Mouse (Mus musculus) ZHBTc4 (cell line): ENCODE data around the gene B3gnt2.
A peak's percentile ranks its signal among the peaks of the same experiment; 100 is the strongest.
"Not testable (repeated sequence)": the region's sequence is repeated elsewhere in the genome, so short reads cannot be mapped to it uniquely, and the experiment has no call there.

Experiments used
- DNase-seq: peaks from one replicate; pipeline ENCODE4 v3.0.0-alpha.2; 2011; ENCODE audit warnings: low read depth, low spot score

B3gnt2 gene

DNA sequence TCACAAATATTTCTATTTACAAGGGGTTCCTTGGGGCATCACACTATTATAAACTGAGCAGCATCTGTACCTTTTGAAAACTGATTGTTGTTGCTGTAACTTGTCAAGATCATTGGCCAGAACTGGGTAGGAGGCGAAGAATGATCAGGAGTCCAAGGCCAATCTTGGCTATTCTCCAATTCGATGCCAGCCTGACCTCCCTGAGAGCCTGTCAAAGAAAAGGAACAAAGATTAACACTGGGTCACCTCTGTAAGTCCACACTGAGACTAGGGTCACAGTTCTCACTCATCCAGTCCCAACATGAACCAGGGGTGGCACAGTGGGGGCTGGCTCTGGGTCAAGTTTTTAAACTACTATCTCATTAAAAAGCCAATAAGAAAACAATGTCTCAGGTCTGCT, 85.9 kb downstream of the B3gnt2 start:
- no peak for DNase-seq

DNA sequence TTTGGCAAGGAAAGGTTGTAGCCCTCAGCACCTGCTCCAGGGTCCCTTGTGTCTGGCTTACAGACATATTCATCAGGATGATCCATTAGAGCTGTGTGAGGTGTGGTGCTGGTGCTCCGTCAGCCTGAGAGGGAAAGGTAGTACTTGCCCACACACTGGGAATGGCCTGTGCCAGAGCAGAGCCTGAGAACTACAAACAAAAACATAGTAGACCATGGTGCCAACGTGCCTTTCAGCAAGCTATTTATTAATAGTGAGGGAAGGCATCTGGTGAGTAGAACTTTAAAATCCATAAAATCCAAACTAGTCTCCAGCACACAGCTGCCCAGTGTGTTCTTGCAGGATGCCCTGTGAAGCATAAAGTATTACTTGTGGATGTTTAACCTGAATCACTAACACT, 94.5 kb downstream of the B3gnt2 start:
- DNase-seq = no peak

DNA sequence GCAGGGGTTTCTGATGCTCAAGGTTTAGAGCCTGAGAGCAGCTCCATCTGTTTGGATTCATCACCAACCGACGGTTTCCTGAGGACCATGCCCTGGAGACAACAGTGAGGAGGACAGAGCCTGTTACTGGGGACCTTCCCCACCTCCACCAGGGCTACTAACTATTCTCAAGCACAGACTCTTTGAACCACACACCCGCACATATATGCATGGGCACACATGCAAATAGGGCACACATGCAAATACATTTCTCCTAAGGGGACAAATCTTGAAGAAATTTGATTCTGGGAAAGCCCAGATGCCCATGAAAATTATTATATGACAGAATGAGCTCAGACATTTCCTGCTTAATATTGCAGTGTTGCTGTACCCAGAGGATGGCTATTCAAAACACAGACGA, 95.3 kb downstream of the B3gnt2 start:
- DNase-seq = no peak

DNA sequence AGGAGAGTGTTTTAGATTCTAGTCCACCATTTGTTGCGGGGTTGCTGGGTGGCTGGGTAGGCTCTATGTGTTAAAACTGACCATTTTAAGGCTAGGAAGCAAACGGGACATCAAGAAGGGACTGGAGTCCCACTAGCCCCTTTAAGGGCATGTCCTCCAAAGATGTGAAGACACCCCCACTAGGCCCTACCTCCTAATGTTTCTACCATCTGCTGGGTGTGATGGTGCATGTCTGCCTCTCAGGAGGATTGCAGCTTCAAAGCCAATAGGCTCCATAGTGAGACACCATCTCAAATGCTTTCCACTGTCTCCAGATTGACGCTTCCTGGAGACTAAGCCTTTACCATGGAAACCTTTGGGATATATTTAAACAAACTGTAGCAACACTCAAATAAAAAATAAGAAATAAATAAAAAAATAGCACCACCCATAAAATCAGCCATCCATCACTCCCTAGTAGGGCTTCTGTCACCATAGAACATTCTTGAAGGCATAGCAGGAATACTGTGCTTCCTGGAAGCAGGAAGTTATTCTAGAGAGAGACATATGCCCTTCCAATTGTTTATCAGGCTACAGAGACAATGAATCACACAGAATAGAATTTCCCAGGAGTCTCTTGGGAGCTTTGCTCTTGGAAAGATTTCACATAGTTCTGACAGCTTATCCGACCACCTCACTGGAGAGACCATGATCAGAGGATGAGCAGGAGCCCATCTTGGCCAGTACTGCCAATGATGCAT, 97.0 kb downstream of the B3gnt2 start:
- DNase-seq = no peak

DNA sequence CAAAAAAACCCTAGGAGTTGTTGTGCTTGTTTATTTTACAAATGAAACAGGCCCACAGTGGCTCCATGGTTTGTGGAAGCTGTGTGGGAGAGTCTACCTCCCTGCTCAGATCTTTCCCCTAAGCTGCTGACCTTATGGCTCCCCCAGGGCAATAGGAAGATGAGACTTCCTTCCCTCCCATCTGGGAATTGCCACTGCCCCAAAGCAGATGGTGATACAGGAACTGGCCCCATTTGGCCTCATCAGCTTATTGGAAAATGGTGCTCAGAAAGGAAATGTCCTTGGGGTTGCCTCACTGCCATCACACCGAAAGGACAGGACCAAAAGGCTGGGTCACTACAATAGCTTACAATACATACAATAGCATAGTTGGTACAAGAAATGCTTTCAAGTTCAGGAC, 97.7 kb downstream of the B3gnt2 start:
- DNase-seq = no peak

DNA sequence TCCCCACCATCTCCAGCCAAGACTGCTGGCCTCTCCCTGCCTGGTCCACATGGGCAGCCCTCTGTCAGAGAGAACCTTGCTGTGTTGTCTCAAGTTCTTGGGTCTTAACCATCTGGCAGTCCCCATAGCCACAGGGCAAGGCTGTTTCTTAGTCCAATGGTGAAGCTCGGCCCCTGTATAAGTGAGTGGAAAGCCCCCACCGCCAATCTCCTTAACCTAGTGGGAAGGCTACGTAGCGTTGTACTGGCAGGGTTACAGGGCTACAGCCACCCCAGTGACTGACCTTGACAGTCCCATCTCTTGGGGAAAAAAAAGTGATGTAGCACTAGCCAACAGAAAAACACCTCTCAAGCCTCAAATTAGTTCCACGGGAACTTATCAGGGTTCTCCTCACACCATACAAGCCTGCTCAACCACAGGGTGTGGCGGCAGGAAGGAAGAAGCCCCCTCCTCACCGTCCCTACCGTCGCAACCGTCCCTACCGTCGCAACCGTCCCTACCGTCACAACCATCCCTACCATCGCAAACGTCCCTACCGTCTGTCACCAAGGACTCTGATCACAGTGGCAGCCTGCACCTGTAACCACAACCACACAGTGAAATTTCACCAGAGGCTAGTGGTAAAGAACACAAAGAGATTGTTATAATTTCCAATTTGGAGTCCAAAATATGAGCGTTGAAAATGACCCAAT, 98.4 kb downstream of the B3gnt2 start:
- no peak for DNase-seq

DNA sequence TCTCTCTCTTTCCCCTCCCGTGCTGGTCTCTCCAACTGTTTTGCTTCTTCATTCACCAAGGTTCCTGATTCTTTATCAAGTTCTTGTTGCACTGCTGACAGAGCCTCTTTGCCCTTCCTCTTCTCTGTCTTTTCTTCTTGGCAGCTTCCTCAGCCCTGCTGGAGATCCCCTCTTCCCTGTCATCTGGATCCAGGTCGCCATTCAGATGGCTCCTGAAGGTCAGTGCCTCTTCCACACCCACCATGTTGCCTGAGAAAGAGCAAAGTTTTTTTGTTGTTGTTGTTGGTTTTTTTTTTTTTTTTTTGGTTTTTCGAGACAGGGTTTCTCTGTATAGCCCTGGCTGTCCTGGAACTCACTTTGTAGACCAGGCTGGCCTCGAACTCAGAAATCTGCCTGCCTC, 101.0 kb downstream of the B3gnt2 start:
- DNase-seq = no peak

DNA sequence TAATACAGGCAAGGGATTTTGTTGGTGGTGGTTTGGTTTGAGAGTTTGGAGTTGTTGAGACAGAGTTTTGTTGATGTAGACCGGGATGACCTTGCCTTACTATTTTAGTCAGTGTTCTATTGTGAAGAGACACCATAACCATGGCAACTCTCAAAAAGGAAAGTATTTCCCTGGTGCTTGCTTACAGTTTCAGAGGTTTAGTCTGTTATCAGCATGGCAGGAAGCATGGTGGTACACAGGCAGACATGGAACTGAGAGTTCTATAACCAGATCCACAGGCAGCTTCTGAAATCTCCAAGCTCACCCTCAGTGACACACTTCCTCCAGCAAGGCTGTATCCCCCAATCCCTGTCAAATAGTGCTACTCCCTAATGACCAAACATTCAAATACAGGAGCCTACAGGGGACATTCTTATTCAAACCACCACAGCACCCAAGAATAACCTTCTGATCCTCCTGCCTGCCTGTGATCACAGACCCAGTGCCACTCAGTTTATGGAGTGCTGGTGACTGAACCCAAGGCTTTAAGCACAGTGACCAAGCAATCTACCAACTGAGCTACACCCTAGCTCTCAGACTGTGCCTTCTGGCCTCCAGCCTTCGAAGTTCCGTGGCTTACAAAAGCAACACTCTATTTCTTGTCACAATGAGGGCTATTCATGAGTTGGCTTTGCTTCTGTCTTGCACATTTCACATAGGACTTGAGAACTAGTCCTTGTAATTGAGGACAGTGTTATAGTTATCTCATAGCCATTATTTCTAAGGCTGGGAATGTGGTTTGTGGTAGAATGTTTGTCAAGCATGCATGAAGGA, 104.4 kb downstream of the B3gnt2 start:
- no peak for DNase-seq

DNA sequence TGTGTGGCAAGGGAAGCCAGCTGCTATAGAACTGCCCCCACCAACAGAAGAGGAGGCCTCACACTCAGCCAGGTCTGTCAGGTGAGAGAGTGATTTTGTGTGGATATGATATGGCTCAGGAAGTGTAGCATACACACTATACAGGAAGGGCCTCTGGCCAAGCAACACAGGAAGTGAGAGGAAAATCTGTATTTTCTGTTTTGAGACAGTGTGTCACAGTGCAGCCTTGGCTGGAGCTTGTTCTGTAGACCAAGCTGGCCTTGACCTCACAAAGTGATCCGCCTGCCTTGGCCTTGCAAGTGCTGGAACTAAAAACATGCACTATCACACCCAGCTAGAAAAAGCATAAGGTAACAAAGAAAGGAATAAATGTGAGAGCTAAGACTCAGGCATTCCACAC, 105.6 kb downstream of the B3gnt2 start:
- no peak for DNase-seq

DNA sequence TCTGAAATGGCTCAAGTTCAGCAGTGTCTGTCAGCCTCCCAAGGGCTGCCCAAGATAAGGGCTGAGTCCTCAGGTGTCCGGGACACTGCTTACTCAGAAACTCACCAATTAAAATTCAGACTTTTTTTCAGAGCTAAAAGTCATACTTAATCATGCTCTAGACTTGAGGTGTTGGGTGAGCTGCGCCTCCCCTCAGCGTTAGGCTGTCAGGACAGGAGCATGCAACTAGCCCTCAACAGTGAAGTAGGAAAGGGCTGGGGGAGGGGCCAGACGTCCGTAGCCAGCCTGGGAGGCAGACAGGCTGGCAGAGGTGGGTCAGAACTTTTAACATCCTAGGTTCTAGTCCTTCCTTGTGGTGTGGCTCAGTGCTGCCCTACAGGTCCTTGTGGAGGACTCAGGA, 108.2 kb downstream of the B3gnt2 start:
- no peak for DNase-seq

DNA sequence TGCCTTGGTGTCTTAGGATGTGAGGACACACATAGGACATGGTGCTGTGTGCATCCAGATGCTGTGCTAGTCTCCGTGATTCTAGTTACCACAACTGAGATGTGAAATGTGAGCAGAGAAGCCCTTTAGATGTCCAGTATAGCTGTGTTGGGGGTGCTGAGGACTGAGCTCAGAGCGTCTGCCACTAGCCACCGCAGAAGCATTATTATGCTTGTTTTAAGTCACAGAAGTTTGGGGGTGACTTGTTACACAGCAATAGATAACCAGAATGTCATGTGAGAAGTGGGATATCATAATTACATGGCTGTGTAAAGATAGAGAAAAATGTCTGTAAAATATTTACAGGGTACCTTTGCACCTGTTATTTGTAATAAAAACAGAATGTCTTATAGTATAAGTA, 109.2 kb downstream of the B3gnt2 start:
- DNase-seq = no peak

DNA sequence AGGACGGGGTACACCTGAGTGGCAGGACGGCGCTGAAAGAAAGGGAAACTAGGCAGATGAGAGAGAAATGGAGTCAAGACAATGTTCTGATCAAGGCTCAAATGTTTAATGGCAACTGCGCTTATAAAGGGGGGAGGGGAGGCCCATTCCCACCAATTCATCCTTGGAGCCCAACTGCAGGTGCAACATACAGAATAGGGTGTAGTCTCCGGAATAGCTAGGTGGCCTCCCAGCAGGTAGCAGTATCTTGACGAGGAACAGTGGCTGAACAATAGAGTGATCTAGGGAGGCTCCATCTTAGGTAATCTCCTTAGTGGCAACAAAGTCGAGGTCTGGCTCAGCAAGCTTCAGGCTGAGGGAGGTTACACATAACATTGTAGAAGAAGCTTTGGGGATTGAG, 113.4 kb downstream of the B3gnt2 start:
- DNase-seq = peak; percentile 67

DNA sequence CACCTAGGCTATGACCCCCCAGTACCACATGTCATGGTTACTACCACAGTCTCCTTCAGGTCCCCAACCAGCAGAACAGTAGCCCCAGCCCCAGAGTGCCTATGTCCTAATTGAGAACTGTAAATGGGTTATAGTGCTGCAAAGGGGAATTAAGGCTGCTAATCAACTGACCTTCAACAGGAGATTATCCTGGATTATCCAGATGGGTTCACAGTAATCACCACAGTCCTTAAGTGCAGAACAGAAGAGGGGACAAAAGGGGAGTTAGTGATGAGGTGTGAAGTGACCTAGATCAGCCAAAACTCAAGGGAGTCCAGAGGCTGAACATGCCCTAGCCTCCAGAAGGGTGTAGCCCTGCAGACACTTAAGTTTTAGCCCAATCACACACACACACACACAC, 115.4 kb downstream of the B3gnt2 start:
- no peak for DNase-seq

DNA sequence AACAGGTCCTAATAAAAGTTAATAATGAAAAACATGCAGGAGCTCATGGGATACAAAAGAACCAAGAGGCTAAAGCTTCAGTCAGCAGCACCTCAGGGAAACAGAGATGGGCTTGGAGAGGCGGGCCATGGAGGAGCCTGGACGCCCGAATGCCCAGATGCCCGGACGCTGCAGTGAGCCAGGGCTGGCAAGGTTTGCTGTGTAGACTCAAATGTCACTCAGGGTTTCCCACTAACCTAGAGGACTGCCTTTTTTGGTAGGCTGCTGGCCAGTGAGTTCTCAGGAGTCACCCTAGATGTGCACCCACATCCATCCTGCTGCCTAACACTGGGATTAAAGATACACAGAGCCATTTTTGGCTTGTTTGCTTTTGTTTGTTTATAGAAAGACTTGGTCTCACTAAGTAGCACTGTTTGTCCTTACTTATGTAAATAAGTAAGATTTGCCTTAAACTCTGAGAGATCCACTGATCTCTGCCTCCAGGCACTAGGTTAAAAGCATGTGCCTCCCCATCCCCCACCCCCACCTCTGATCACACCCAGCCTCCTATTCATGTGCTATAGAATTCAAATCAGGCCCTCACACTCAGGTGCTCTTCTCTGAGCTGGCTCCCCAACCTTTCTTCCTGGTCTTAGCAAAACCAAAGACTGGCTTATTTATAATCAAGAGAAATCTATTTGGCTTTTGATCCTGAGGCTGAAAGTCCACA, 117.0 kb downstream of the B3gnt2 start:
- peak; percentile 77 for DNase-seq

DNA sequence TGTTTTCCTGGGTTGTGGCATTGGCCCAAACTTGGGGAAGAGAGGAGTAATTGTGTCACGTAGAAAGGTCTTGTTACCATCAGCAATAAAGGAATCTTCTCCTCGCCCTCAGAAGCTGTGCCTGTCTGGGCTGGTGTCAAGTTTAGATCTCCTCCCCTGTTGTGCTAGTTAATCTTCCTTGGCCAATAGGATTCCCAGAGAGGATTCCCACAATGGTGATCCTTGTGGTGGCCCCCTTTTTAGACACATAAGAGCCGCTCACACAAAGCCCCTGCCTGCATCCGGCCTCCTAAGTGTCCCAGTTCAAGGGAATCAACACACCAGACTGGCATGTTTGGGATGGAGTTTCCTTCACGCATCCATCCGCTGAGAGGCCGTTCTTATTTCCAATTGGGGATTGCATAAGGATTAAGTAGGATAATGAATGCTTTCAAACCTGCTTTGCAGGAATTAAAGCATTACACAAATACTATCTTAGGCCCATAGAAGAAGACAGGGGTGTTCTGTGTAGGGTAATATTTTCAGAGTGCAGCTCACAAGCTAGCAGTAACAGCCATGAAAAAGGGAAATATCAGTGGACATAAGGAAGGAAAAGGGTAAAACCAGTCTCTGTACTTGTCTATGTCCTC, 118.6 kb downstream of the B3gnt2 start:
- no peak for DNase-seq

DNA sequence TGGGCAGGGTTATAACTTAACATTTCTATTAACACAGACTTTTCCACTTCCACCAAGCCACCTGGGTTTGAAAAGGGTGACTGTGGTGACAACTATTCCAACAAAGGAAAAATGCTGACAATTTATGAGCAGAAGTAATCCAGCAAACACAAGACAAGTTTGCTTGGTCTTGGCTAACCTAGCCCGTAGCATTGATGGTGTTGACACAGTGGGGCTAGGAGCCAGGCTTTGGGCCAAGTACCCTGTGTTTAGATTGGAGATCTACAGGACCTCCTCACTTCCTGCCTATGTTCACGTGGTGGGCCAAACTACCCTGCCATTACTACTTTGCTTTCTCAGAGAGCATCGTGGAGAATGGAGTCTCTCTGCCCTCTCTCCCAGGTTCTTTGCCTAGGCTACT, 119.3 kb downstream of the B3gnt2 start:
- DNase-seq = no peak

DNA sequence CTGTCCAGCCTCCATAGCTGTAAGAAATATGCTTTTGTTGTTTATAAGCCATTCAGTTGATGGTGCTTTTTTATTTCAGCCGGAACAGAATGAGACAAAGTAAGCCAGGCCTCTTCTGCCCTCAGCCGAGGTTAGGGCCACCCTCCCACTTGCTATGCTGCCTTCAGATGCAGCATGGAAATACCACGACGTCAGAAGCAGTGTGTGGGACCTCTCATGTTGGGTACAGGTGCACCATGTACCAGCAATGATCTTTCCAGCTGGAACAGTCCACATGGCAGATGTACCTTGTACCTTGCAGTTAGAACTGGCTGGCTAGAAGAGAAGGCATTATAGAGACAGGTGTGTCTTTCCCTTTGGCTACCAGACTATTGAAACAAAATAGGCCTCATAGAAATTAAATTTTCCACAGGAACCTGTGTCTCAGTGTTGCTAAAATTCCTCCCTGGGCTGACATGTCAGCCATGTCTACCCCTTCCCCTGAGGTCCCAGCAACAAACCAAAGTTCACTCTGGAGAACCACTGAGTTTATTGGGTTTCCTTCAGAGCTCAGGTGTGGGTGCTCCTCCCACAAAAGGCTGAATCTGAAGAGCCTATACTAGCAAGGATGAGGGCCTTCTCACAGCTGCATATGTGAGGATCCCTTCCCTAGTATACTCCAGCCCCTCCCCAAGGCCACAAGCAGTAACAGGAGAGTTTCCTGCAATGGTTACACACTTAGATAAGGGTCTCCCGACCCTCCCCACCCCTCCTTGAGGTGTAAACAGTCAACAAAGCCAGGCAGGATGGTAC, 121.1 kb downstream of the B3gnt2 start:
- DNase-seq = no peak

DNA sequence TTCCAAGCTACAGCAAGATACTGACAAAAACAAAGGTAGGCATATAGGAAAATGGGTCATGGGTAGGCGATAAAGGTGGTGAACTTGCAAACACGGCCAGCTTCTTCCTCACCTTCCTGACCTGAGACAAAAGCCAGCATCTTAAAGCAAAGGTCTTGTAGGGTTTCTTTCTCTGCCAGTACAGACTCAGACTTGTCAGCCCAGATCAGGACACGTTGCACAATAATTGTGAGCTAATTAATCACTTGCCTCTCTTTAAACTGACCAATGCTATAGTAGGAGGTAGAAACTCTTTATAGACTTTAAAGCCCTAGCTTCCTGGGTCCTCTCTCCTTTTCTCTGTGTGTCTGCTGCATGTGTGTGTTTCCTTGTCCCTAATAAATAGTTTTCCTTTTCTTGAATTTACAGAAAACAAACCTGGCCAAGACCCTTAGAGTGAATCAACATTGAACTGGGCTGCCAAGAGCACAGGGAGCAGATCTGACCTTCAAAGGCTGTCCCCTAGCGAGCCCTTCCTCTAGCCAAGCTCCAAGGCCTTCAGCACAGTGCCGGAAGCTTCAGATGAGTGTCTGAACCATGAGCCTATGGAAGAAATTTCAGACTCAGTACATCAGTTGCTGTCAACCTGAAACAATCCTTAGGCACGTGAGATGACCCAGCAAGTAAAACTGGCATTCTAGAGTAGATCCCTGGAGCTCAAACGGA, 124.1 kb downstream of the B3gnt2 start:
- DNase-seq = no peak

DNA sequence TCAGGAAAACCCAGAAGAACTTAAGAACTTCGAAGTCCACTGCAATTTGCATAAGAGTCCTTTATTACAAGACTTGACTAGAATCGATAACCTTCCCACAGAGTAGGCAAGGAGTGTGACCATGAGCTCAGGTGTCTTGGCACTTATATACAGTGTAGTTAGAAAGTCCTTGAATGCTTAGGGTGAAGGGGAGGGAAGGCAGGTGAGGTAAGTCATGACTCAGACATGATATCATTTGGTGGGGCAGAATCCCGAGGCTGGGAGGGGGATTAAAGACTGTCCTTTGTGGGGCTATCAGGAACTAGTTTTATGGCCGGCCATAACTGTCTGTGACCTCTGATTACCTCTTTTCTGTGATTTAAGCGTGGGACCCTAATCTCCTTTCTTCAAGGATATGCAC, 125.6 kb downstream of the B3gnt2 start:
- not testable (repeated sequence) for DNase-seq

DNA sequence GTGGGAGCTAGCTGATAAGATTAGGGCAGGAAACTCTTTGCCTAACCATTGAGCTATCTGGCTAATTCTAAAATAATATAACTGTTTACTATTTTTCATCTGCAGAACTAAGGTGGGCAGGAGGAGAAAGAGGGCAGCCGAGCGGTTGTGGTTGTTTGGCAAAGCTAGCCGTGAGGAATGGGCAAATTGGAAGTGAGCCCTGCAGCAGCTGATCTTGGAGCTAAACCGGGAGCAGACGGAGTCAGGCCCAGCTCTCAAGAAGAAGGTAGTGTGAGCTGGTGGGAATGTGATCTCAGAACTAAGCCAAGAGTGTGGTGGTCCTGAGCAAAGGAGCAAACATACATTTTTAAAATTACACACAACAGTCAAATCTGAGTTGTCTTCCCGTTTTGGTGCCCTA, 126.8 kb downstream of the B3gnt2 start:
- no peak for DNase-seq
